Mouse (Mus musculus): ENCODE results near the gene Tdrd7. TPM values are rescaled to one million over a fixed set of nuclear protein-coding genes. Genes with fewer than 3 reads are reported as not detected.

The Tdrd7 gene
- polyA plus RNA-seq, 1 experiment from 2014 or later: 10.9 TPM

GRCm38 (mm10) chr4:46063841-46064240 lies 98.7 kb downstream of the Tdrd7 start:
- no peak overlapping the region for H3K27ac ChIP-seq (replicated peaks)
- WGBS: 89% methylated on average over 4 of the region's 4 CpGs

GRCm38 (mm10) chr4:46064263-46064662 lies 99.1 kb downstream of the Tdrd7 start:
- DNase-seq (ENCODE audit: low spot score): no peak
- H3K4me1 ChIP-seq: no peaks in the 10 kb centered on the region
- 63% methylated on average over 8 of the region's 8 CpGs for WGBS

More at GRCm38 (mm10) chr4:46063841-46064240, 98.7 kb downstream of the Tdrd7 start:
- Histone ChIP-seq H3K36me3 (no peaks in the 10 kb centered on the region), H3K9me3 (replicated peaks) (no peaks in the 10 kb centered on the region), H3K4me3 (no peak overlapping the region), H3K4me1 (no peaks in the 10 kb centered on the region), H3K27me3 (ENCODE audit: low read depth, poor library complexity, severe bottlenecking) (no peaks in the 10 kb centered on the region)
- DNase-seq (ENCODE audit: low spot score): no peak

GRCm38 (mm10) chr4:46064961-46065360 lies 99.8 kb downstream of the Tdrd7 start:
- Histone ChIP-seq H3K4me1 (peaks cover under 1% of the 10 kb centered on the region; the same call in 1 of the 2 replicates), H3K9me3 (replicated peaks) (no peaks in the 10 kb centered on the region), H3K4me3 (no peak overlapping the region), H3K27me3 (ENCODE audit: low read depth, poor library complexity, severe bottlenecking) (no peaks in the 10 kb centered on the region), H3K36me3 (no peaks in the 10 kb centered on the region), H3K27ac (replicated peaks) (no peak overlapping the region)
- DNase-seq (ENCODE audit: low spot score): no peak
- WGBS: 82% methylated on average over 3 of the region's 3 CpGs

More at GRCm38 (mm10) chr4:46064263-46064662, 99.1 kb downstream of the Tdrd7 start:
- H3K9me3 ChIP-seq (replicated peaks): no peaks in the 10 kb centered on the region
- no peak overlapping the region for H3K4me3 ChIP-seq
- H3K27ac ChIP-seq (replicated peaks): no peak overlapping the region
- no peaks in the 10 kb centered on the region for H3K36me3 ChIP-seq
- no peaks in the 10 kb centered on the region for H3K27me3 ChIP-seq (ENCODE audit: low read depth, poor library complexity, severe bottlenecking)

GRCm38 (mm10) chr4:46065695-46066340 lies 100.7 kb downstream of the Tdrd7 start:
- Histone ChIP-seq H3K4me3 (no peak overlapping the region), H3K27me3 (ENCODE audit: low read depth, poor library complexity, severe bottlenecking) (no peaks in the 10 kb centered on the region), H3K27ac (replicated peaks) (no peak overlapping the region), H3K9me3 (replicated peaks) (no peaks in the 10 kb centered on the region), H3K4me1 (peaks cover 6% of the 10 kb centered on the region), H3K36me3 (no peaks in the 10 kb centered on the region)
- no peak for DNase-seq (ENCODE audit: low spot score)
- WGBS: 78% methylated on average over 8 of the region's 8 CpGs

GRCm38 (mm10) chr4:46068060-46068459 lies 102.9 kb downstream of the Tdrd7 start:
- Histone ChIP-seq H3K36me3 (no peaks in the 10 kb centered on the region), H3K4me3 (no peak overlapping the region), H3K4me1 (peaks cover 6% of the 10 kb centered on the region), H3K27me3 (ENCODE audit: low read depth, poor library complexity, severe bottlenecking) (no peaks in the 10 kb centered on the region), H3K27ac (replicated peaks) (no peak overlapping the region), H3K9me3 (replicated peaks) (no peaks in the 10 kb centered on the region)
- WGBS: 86% methylated on average over 3 of the region's 3 CpGs
- no peak for DNase-seq (ENCODE audit: low spot score)

GRCm38 (mm10) chr4:46068573-46068972 lies 103.4 kb downstream of the Tdrd7 start:
- H3K4me3 ChIP-seq: no peak overlapping the region
- H3K36me3 ChIP-seq: no peaks in the 10 kb centered on the region
- peaks cover 6% of the 10 kb centered on the region for H3K4me1 ChIP-seq
- no peak for DNase-seq (ENCODE audit: low spot score)
- no peak overlapping the region for H3K27ac ChIP-seq (replicated peaks)
- H3K27me3 ChIP-seq (ENCODE audit: low read depth, poor library complexity, severe bottlenecking): no peaks in the 10 kb centered on the region
- WGBS: 50% methylated on average over 1 of the region's 1 CpGs
- no peaks in the 10 kb centered on the region for H3K9me3 ChIP-seq (replicated peaks)

- Histone ChIP-seq H3K9me3 (replicated peaks) (no peaks in the 10 kb centered on the region), H3K4me3 (no peak overlapping the region), H3K27me3 (ENCODE audit: low read depth, poor library complexity, severe bottlenecking) (no peaks in the 10 kb centered on the region), H3K27ac (replicated peaks) (no peak overlapping the region), H3K4me1 (peaks cover 6% of the 10 kb centered on the region), H3K36me3 (no peaks in the 10 kb centered on the region)
- 81% methylated on average over 6 of the region's 6 CpGs for WGBS
- DNase-seq (ENCODE audit: low spot score): no peak
Observed at GRCm38 (mm10) chr4:46069851-46070482, 104.8 kb downstream of the Tdrd7 start.

GRCm38 (mm10) chr4:46072631-46073030 lies 107.5 kb downstream of the Tdrd7 start:
- Histone ChIP-seq H3K27me3 (ENCODE audit: low read depth, poor library complexity, severe bottlenecking) (no peaks in the 10 kb centered on the region), H3K4me3 (no peak overlapping the region), H3K36me3 (no peaks in the 10 kb centered on the region), H3K9me3 (replicated peaks) (no peaks in the 10 kb centered on the region), H3K27ac (replicated peaks) (no peak overlapping the region), H3K4me1 (peaks cover 6% of the 10 kb centered on the region)
- no peak for DNase-seq (ENCODE audit: low spot score)
- WGBS: 91% methylated on average over 6 of the region's 6 CpGs

- H3K4me3 ChIP-seq: no peak overlapping the region
- no peaks in the 10 kb centered on the region for H3K9me3 ChIP-seq (replicated peaks)
- 82% methylated on average over 4 of the region's 4 CpGs for WGBS
- H3K4me1 ChIP-seq: peaks cover 6% of the 10 kb centered on the region
- no peak overlapping the region for H3K27ac ChIP-seq (replicated peaks)
- no peaks in the 10 kb centered on the region for H3K36me3 ChIP-seq
- H3K27me3 ChIP-seq (ENCODE audit: low read depth, poor library complexity, severe bottlenecking): no peaks in the 10 kb centered on the region
- DNase-seq (ENCODE audit: low spot score): no peak
Observed at GRCm38 (mm10) chr4:46073736-46074135, 108.6 kb downstream of the Tdrd7 start.

- no peaks in the 10 kb centered on the region for H3K4me1 ChIP-seq
- H3K36me3 ChIP-seq: no peaks in the 10 kb centered on the region
- no peak overlapping the region for H3K27ac ChIP-seq (replicated peaks)
- DNase-seq (ENCODE audit: low spot score): no peak
- no peak overlapping the region for H3K4me3 ChIP-seq
- H3K27me3 ChIP-seq (ENCODE audit: low read depth, poor library complexity, severe bottlenecking): no peaks in the 10 kb centered on the region
- WGBS: 87% methylated on average over 3 of the region's 3 CpGs
- H3K9me3 ChIP-seq (replicated peaks): no peaks in the 10 kb centered on the region
Observed at GRCm38 (mm10) chr4:46075664-46076063, 110.5 kb downstream of the Tdrd7 start.

- no peaks in the 10 kb centered on the region for H3K27me3 ChIP-seq (ENCODE audit: low read depth, poor library complexity, severe bottlenecking)
- no peaks in the 10 kb centered on the region for H3K9me3 ChIP-seq (replicated peaks)
- no peaks in the 10 kb centered on the region for H3K36me3 ChIP-seq
- no peak overlapping the region for H3K4me3 ChIP-seq
- no peak overlapping the region for H3K27ac ChIP-seq (replicated peaks)
- H3K4me1 ChIP-seq: no peaks in the 10 kb centered on the region
- 89% methylated on average over 2 of the region's 2 CpGs for WGBS
- DNase-seq (ENCODE audit: low spot score): no peak
Observed at GRCm38 (mm10) chr4:46076892-46077291, 111.8 kb downstream of the Tdrd7 start.

GRCm38 (mm10) chr4:46080261-46080660 lies 115.1 kb downstream of the Tdrd7 start:
- Histone ChIP-seq H3K4me1 (peaks cover 10% of the 10 kb centered on the region), H3K9me3 (replicated peaks) (no peaks in the 10 kb centered on the region), H3K4me3 (no peak overlapping the region), H3K27me3 (ENCODE audit: low read depth, poor library complexity, severe bottlenecking) (no peaks in the 10 kb centered on the region), H3K27ac (replicated peaks) (no peak overlapping the region), H3K36me3 (no peaks in the 10 kb centered on the region)
- DNase-seq (ENCODE audit: low spot score): no peak
- 93% methylated on average over 4 of the region's 4 CpGs for WGBS

GRCm38 (mm10) chr4:46082555-46082954 lies 117.4 kb downstream of the Tdrd7 start:
- Histone ChIP-seq H3K9me3 (replicated peaks) (no peaks in the 10 kb centered on the region), H3K27me3 (ENCODE audit: low read depth, poor library complexity, severe bottlenecking) (no peaks in the 10 kb centered on the region), H3K4me3 (no peak overlapping the region), H3K4me1 (peaks cover 14% of the 10 kb centered on the region), H3K27ac (replicated peaks) (no peak overlapping the region), H3K36me3 (no peaks in the 10 kb centered on the region)
- no peak for DNase-seq (ENCODE audit: low spot score)
- WGBS: 82% methylated on average over 11 of the region's 11 CpGs

All from midbrain, embryonic 10.5 days (tissue).